Mouse (Mus musculus) lung, postnatal 36 days (tissue): ENCODE data around the gene Dpp6.

ENCODE experiments used
- DNase-seq: peaks from one replicate; pipeline ENCODE4 v3.0.0; 2022; ENCODE audit warnings: mixed read lengths

Dpp6 gene

GRCm38 (mm10) chr5:27066837-27067236, 249.8 kb downstream of the Dpp6 start:
- DNase-seq = no peak

GRCm38 (mm10) chr5:27075131-27075591, 258.2 kb downstream of the Dpp6 start:
- peak; percentile 18 for DNase-seq

- DNase-seq = no peak
Observed at GRCm38 (mm10) chr5:27076046-27076445, 259.0 kb downstream of the Dpp6 start.

GRCm38 (mm10) chr5:27077821-27078220, 260.8 kb downstream of the Dpp6 start:
- DNase-seq = no peak

GRCm38 (mm10) chr5:27081275-27081674, 264.3 kb downstream of the Dpp6 start:
- DNase-seq = no peak

GRCm38 (mm10) chr5:27083762-27084161, 266.8 kb downstream of the Dpp6 start:
- no peak for DNase-seq

GRCm38 (mm10) chr5:27108221-27108620, 291.2 kb downstream of the Dpp6 start:
- DNase-seq = no peak

- DNase-seq = no peak
Observed at GRCm38 (mm10) chr5:27122479-27122878, 305.5 kb downstream of the Dpp6 start.

- DNase-seq = no peak
Observed at GRCm38 (mm10) chr5:27122944-27123343, 305.9 kb downstream of the Dpp6 start.

GRCm38 (mm10) chr5:27126034-27126433, 309.0 kb downstream of the Dpp6 start:
- DNase-seq = no peak

- DNase-seq = no peak
Observed at GRCm38 (mm10) chr5:27133196-27133595, 316.2 kb downstream of the Dpp6 start.

GRCm38 (mm10) chr5:27134436-27135005, 317.5 kb downstream of the Dpp6 start:
- no peak for DNase-seq

- DNase-seq = no peak
Observed at GRCm38 (mm10) chr5:27147397-27147945, 330.5 kb downstream of the Dpp6 start.

- DNase-seq = no peak
Observed at GRCm38 (mm10) chr5:27151017-27151416, 334.0 kb downstream of the Dpp6 start.

GRCm38 (mm10) chr5:27155671-27156070, 338.7 kb downstream of the Dpp6 start:
- DNase-seq = no peak

GRCm38 (mm10) chr5:27156366-27156765, 339.4 kb downstream of the Dpp6 start:
- DNase-seq = no peak

- DNase-seq = no peak
Observed at GRCm38 (mm10) chr5:27161122-27161645, 344.2 kb downstream of the Dpp6 start.

- DNase-seq = no peak
Observed at GRCm38 (mm10) chr5:27168550-27168949, 351.5 kb downstream of the Dpp6 start.

GRCm38 (mm10) chr5:27184963-27185362, 368.0 kb downstream of the Dpp6 start:
- no peak for DNase-seq

- no peak for DNase-seq
Observed at GRCm38 (mm10) chr5:27191242-27191969, 374.4 kb downstream of the Dpp6 start.

GRCm38 (mm10) chr5:27194157-27194556, 377.2 kb downstream of the Dpp6 start:
- no peak for DNase-seq

GRCm38 (mm10) chr5:27194975-27195374, 378.0 kb downstream of the Dpp6 start:
- peak; percentile 9 for DNase-seq

GRCm38 (mm10) chr5:27200581-27201341, 383.8 kb downstream of the Dpp6 start:
- DNase-seq = no peak
